11 mouse cellular contexts compared by ENCODE assay signal in genomic region chr6:90852360-90852759, GRCm38 (mm10).
DNase-seq lines count a peak whose midpoint lies in the region; ATAC-seq and TF ChIP-seq lines count a peak whose summit lies in the region.
"Had no signal": no experiment of that assay in that cellular context is flagged by ENCODE, and none has a peak within 500 bp of the region (broad histone marks: within the 10 kb centered on the region; RNA-seq: fewer than 3 reads in every experiment).

No protein-coding gene starts in this region.

- no peaks in the 10 kb centered on the region for H3K9me3 ChIP-seq in CH12.LX (replicated peaks; ENCODE audit: low read length)
- no peaks in the 10 kb centered on the region for H3K9me3 ChIP-seq in limb, embryonic 11.5 days (ENCODE audit: control insufficient read depth, low read length)
- no peaks in the 10 kb centered on the region for H3K9me3 ChIP-seq in forebrain, embryonic 12.5 days
- H3K9me3 ChIP-seq: liver, embryonic 13.5 days had no signal

- no peak for TF ChIP-seq CTCF in CH12.LX (conservative IDR thresholded peaks at IDR 0.05 in 1 of 2, IDR thresholded peaks at IDR 0.05 in 1 of 2; ENCODE audit: low read depth in 2 of 2, low read length in 2 of 2)

- H3K4me1 ChIP-seq in CH12.LX (ENCODE audit: control insufficient read depth in 1 of 2, insufficient read depth in 2 of 2), result no peaks in the 10 kb centered on the region
- H3K4me1 ChIP-seq in limb, embryonic 11.5 days (ENCODE audit: control insufficient read depth, insufficient read depth, low read length), result no peaks in the 10 kb centered on the region
- H3K4me1 ChIP-seq in forebrain, embryonic 12.5 days, result peaks cover 5% of the 10 kb centered on the region; the same call in 1 of the 2 replicates
- H3K4me1 ChIP-seq: liver, embryonic 13.5 days had no signal

- DNase-seq in kidney, postnatal 10 days, result peak; percentile 66
- no peak for DNase-seq in kidney, adult 11 months
- DNase-seq in CH12.LX (ENCODE audit: extremely low read depth) (peak; percentile 5), ZHBTc4 (ENCODE audit: low read depth, low spot score) (peak; percentile 32)
- peak; percentile 72 for DNase-seq in limb, embryonic 11.5 days (ENCODE audit: low spot score)
- DNase-seq in right cerebral cortex, adult 2 months (ENCODE audit: low spot score in 2 of 2), result no peak
- DNase-seq: cerebellum, postnatal 36 days; liver, embryonic 13.5 days had no signal

- no peak overlapping the region for H3K9ac ChIP-seq in CH12.LX (ENCODE audit: insufficient read depth, low read depth)
- H3K9ac ChIP-seq in limb, embryonic 11.5 days (ENCODE audit: low read length), result no peak overlapping the region
- H3K9ac ChIP-seq in forebrain, embryonic 12.5 days, result no peak overlapping the region
- H3K9ac ChIP-seq: liver, embryonic 13.5 days had no signal

- H3K79me2 ChIP-seq in CH12.LX (replicated peaks; ENCODE audit: control insufficient read depth, extremely low read depth, insufficient read depth, poor library complexity, severe bottlenecking), result no peaks in the 10 kb centered on the region

- in situ Hi-C loops in CH12.LX (cut with MboI; ENCODE audit: low pct_ligation_motif_present, low pct_unique_long_range_greater_than_20kb, low sequenced_read_pairs), result no loop called here

- no peak overlapping the region for H3K4me3 ChIP-seq in CH12.LX (replicated peaks in 1 of 3; ENCODE audit: low read depth in 2 of 3, low read length in 2 of 3, poor library complexity in 1 of 3)
- H3K4me3 ChIP-seq in limb, embryonic 11.5 days (ENCODE audit: low read depth, low read length), result no peak overlapping the region
- no peak overlapping the region for H3K4me3 ChIP-seq in forebrain, embryonic 12.5 days (replicated peaks)
- H3K4me3 ChIP-seq: liver, embryonic 13.5 days had no signal

- no peak overlapping the region for H3K4me2 ChIP-seq in CH12.LX (ENCODE audit: insufficient read depth, low read depth, poor library complexity, severe bottlenecking)
- H3K4me2 ChIP-seq in limb, embryonic 11.5 days (ENCODE audit: low read depth, severe bottlenecking), result no peak overlapping the region
- no peak overlapping the region for H3K4me2 ChIP-seq in forebrain, embryonic 12.5 days
- H3K4me2 ChIP-seq: liver, embryonic 13.5 days had no signal

- H3K27me3 ChIP-seq in CH12.LX (replicated peaks), result peaks cover 85% of the 10 kb centered on the region
- no peaks in the 10 kb centered on the region for H3K27me3 ChIP-seq in limb, embryonic 11.5 days (ENCODE audit: control insufficient read depth, insufficient read depth, low read length)
- H3K27me3 ChIP-seq in forebrain, embryonic 12.5 days, result no peaks in the 10 kb centered on the region
- H3K27me3 ChIP-seq: liver, embryonic 13.5 days had no signal

- H3K27ac ChIP-seq in CH12.LX (ENCODE audit: insufficient read depth, low read depth), result no peak overlapping the region
- H3K27ac ChIP-seq in limb, embryonic 11.5 days (replicated peaks; ENCODE audit: low read depth, low read length), result no peak overlapping the region
- no peak overlapping the region for H3K27ac ChIP-seq in forebrain, embryonic 12.5 days
- H3K27ac ChIP-seq: hindbrain, postnatal 0 days; liver, embryonic 13.5 days had no signal

- WGBS in limb, embryonic 11.5 days, result 23% methylated on average over 2 of the region's 2 CpGs
- 26% methylated on average over 2 of the region's 2 CpGs for WGBS in forebrain, embryonic 12.5 days

- H3K36me3 ChIP-seq in CH12.LX (replicated peaks in 1 of 2; ENCODE audit: control insufficient read depth in 1 of 2, insufficient read depth in 1 of 2, low read length in 1 of 2), result no peaks in the 10 kb centered on the region
- H3K36me3 ChIP-seq in limb, embryonic 11.5 days (ENCODE audit: control insufficient read depth, insufficient read depth, low read length), result no peaks in the 10 kb centered on the region
- H3K36me3 ChIP-seq in forebrain, embryonic 12.5 days (replicated peaks), result no peaks in the 10 kb centered on the region
- H3K36me3 ChIP-seq: liver, embryonic 13.5 days had no signal

- TF ChIP-seq POLR2A in CH12.LX (IDR thresholded peaks at IDR 0.05; ENCODE audit: low read depth, low read length), result no peak

- no peak for TF ChIP-seq EP300 in CH12.LX (IDR thresholded peaks at IDR 0.05; ENCODE audit: low read length)

- no peak for ATAC-seq in limb, embryonic 11.5 days (ENCODE audit: insufficient number of reproducible peaks, low FRiP score, low TSS enrichment, low read depth)
- no peak for ATAC-seq in forebrain, embryonic 12.5 days (ENCODE audit: low FRiP score)
- ATAC-seq: activated CD4-positive, CD25-positive, alpha-beta regulatory T cell, adult 4 months; hindbrain, postnatal 0 days had no signal

- TF ChIP-seq RAD21 in CH12.LX (IDR thresholded peaks at IDR 0.05; ENCODE audit: low read depth, low read length), result no peak

- dilution Hi-C loops in CH12.LX (cut with MboI; ENCODE audit: extremely low pct_ligation_motif_present, extremely low pct_unique_long_range_greater_than_20kb, low sequenced_read_pairs), result no loop called here

TF ChIP-seq in CH12.LX, 34 proteins besides CTCF, POLR2A, EP300 and RAD21:
- no peak for TF ChIP-seq HCFC1 (IDR thresholded peaks at IDR 0.05; ENCODE audit: low read depth, low read length)
- no peak for TF ChIP-seq ZNF384 (IDR thresholded peaks at IDR 0.05; ENCODE audit: low read depth, low read length)
- TF ChIP-seq MAFK (IDR thresholded peaks at IDR 0.05; ENCODE audit: insufficient replicate concordance, low read length), result no peak
- TF ChIP-seq TCF12 (IDR thresholded peaks at IDR 0.05; ENCODE audit: low read depth, low read length), result no peak
- TF ChIP-seq GABPA (IDR thresholded peaks at IDR 0.05; ENCODE audit: insufficient replicate concordance, low read depth, low read length), result no peak
- TF ChIP-seq MXI1 (IDR thresholded peaks at IDR 0.05; ENCODE audit: low read depth, low read length), result no peak
- TF ChIP-seq IRF4 (IDR thresholded peaks at IDR 0.05; ENCODE audit: low read depth, low read length), result no peak
- TF ChIP-seq JUN (IDR thresholded peaks at IDR 0.05; ENCODE audit: insufficient read depth, low read depth, low read length), result no peak
- TF ChIP-seq CHD2 (IDR thresholded peaks at IDR 0.05; ENCODE audit: low read length), result no peak
- TF ChIP-seq ZC3H11A (IDR thresholded peaks at IDR 0.05; ENCODE audit: low read depth, low read length), result no peak
- TF ChIP-seq RCOR1 (conservative IDR thresholded peaks at IDR 0.05; ENCODE audit: low read depth, low read length), result no peak
- TF ChIP-seq USF2 (conservative IDR thresholded peaks at IDR 0.05; ENCODE audit: low read depth, low read length), result no peak
- no peak for TF ChIP-seq PAX5 (IDR thresholded peaks at IDR 0.05; ENCODE audit: low read length)
- no peak for TF ChIP-seq BHLHE40 (IDR thresholded peaks at IDR 0.05; ENCODE audit: low read depth, low read length)
TF ChIP-seq in CH12.LX: peak in this region for 0.

Comparison
In these comparisons a context has a peak if more than half of its experiments do, and no peak if none do; other contexts are left out.
1. DNase-seq: peak in kidney, postnatal 10 days (single experiment), CH12.LX (single experiment), ZHBTc4 (single experiment) and limb, embryonic 11.5 days (single experiment); none in kidney, adult 11 months (single experiment) and right cerebral cortex, adult 2 months (0 of 2).